Mouse (Mus musculus) heart, adult 10 weeks (tissue): Measurements from ENCODE around the gene Vat1l. TPM values are rescaled to one million over a fixed set of nuclear protein-coding genes. Genes with fewer than 3 reads are reported as not detected.

Source experiments
- polyA plus RNA-seq: library from polyadenylated mRNA; stranded (reverse); fragments of 350-450 nt; fragmentation: Illumina TruSeq; extraction: RNeasy Lipid Tissue Mini Kit (QIAGEN cat#74804); gene quantifications from one replicate; pipeline ENCODE4 v1.2.3, GENCODE M21; 2014; ENCODE audit warnings: low read depth, low replicate concordance

Vat1l gene
- 0.73 TPM for polyA plus RNA-seq

DNA sequence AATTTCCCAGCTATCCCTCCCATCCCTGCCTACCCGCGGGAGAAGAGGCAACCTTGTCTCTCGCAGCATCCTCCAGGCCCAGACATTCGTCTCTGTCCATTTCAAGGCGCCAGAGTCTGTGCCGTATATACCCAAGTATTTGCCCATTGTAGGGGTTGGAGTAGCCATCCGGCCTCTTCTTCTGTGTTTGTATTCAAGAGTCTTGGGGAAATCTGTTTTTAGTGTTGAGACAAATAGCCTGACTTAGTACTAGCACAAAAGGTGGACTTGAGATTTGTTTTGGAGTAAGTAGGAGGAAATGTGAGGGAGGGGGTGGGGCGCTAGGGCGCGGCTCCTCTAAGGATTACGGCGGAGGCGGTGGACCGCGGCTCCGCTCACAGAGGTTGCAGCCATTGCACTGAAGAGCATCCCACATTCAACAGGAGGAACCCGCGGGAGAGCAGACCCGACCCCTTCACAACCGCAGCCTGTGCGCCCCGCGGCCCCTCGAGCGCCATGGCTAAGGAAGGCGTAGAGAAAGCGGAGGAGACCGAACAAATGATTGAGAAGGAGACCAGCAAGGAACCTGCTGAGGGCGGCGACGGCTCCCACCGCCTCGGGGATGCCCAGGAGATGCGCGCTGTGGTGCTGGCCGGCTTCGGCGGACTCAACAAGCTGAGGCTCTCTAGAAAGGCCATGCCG, at the start of gene Vat1l:
Gene Vat1l, plus strand, starts transcription at position 392 of the 681 bp plus-strand sequence.

GRCm38 (mm10) chr8:114417786-114418185, 212.4 kb downstream of the Vat1l start, which contains the start of gene Clec3a:
Gene Clec3a, plus strand, starts transcription at chr8:114418086.

Other genes with a start within 250 kb of the Vat1l start
- gene Nudt7, start 72.1 kb upstream of the Vat1l start, polyA plus RNA-seq = 133 TPM
- gene Clec3a, start 212.5 kb downstream of the Vat1l start, polyA plus RNA-seq = not detected
- gene Wwox, start 234.0 kb downstream of the Vat1l start, polyA plus RNA-seq = 3.3 TPM